Comparison of ENCODE assay signal across 8 mouse cellular contexts in genomic region chr1:191062781-191063485, GRCm38 (mm10). TPM values are rescaled to one million over a fixed set of nuclear protein-coding genes. Genes with fewer than 3 reads are reported as not detected.
A peak's percentile ranks its signal among the peaks of the same experiment; 100 is the strongest.
DNase-seq lines count a peak whose midpoint lies in the region; ATAC-seq and TF ChIP-seq lines count a peak whose summit lies in the region.

Gene Tatdn3, minus strand, starts transcription at chr1:191062932.
Gene Nsl1, plus strand, starts transcription at chr1:191063012.

- H3K27ac ChIP-seq in hindbrain, embryonic 10.5 days: peak within 1 kb of the TSS; percentile 95
- 0 out of 2 replicates have a peak within 1 kb of the TSS, but pooled peaks have one; percentile 32 for H3K27ac ChIP-seq in lung, embryonic 16.5 days (ENCODE audit: low read length)
- no peak within 1 kb of the TSS for H3K27ac ChIP-seq in thymus, adult 2 months (ENCODE audit: control insufficient read depth, insufficient read depth, low read length)

- peaks cover 27% of the 10 kb centered on the region for H3K4me1 ChIP-seq in hindbrain, embryonic 10.5 days (replicated peaks)
- H3K4me1 ChIP-seq in lung, embryonic 16.5 days (replicated peaks; ENCODE audit: control insufficient read depth, insufficient read depth, low read length): peaks cover 13% of the 10 kb centered on the region
- H3K4me1 ChIP-seq in thymus, adult 2 months (replicated peaks; ENCODE audit: control insufficient read depth, insufficient read depth, low read length): 0 out of 2 replicates have a peak, but pooled peaks cover 2% of the 10 kb centered on the region

- peak within 1 kb of the TSS; percentile 91 for H3K9ac ChIP-seq in lung, embryonic 16.5 days (ENCODE audit: low read length)

- no peaks in the 10 kb centered on the region for H3K9me3 ChIP-seq in hindbrain, embryonic 10.5 days
- H3K9me3 ChIP-seq in lung, embryonic 16.5 days (ENCODE audit: control insufficient read depth, low read length): no peaks in the 10 kb centered on the region

- peak; percentile 93 for DNase-seq in Muller cell, postnatal 12 days (ENCODE audit: inconsistent ontology term)
- peak; percentile 90 for DNase-seq in cerebellum, adult 9-10 months
- DNase-seq in hindbrain, embryonic 10.5 days (ENCODE audit: low spot score): peak; percentile 88
- DNase-seq in layer of hippocampus, adult 9-11 months: peak; percentile 79
- peak; percentile 72 for DNase-seq in ovary, adult 18-20 months (ENCODE audit: low spot score)
- DNase-seq in thymus, adult 2 months: peak; percentile 92

- WGBS in hindbrain, embryonic 10.5 days: under 1% methylated on average over 56 of the region's 56 CpGs
- whole genome bisulfite sequencing in lung, embryonic 16.5 days: under 1% methylated on average over 56 of the region's 56 CpGs
- whole genome bisulfite sequencing in thymus, adult 2 months: under 1% methylated on average over 56 of the region's 56 CpGs

- H3K4me3 ChIP-seq in hindbrain, embryonic 10.5 days: peak within 1 kb of the TSS; percentile 88
- H3K4me3 ChIP-seq in lung, embryonic 16.5 days (ENCODE audit: low read length): peak within 1 kb of the TSS; percentile 90
- peak within 1 kb of the TSS; percentile 67 for H3K4me3 ChIP-seq in thymus, adult 2 months (ENCODE audit: control insufficient read depth, insufficient read depth, low read length)

- ATAC-seq in frontal cortex, adult (ENCODE audit: low TSS enrichment): peak; percentile 96
- peak; percentile 93 for ATAC-seq in lung, embryonic 16.5 days (ENCODE audit: low read depth)

- TF ChIP-seq CTCF in thymus, adult 2 months (IDR thresholded peaks at IDR 0.05; ENCODE audit: borderline replicate concordance, control insufficient read depth, extremely low read depth, insufficient read depth, low read length, poor library complexity): no peak

- H3K4me2 ChIP-seq in lung, embryonic 16.5 days (ENCODE audit: low read depth, low read length): peak within 1 kb of the TSS; percentile 86

- H3K27me3 ChIP-seq in hindbrain, embryonic 10.5 days (ENCODE audit: insufficient read depth, poor library complexity, severe bottlenecking): no peaks in the 10 kb centered on the region; the same call in 1 of the 2 replicates
- no peaks in the 10 kb centered on the region; the same call in 1 of the 2 replicates for H3K27me3 ChIP-seq in lung, embryonic 16.5 days (ENCODE audit: control insufficient read depth, insufficient read depth, low read depth, low read length)
- no peaks in the 10 kb centered on the region for H3K27me3 ChIP-seq in thymus, adult 2 months (ENCODE audit: control insufficient read depth, insufficient read depth, low read length)

- TF ChIP-seq POLR2A in thymus, adult 2 months (IDR thresholded peaks at IDR 0.05; ENCODE audit: control insufficient read depth, extremely low read depth, insufficient read depth, low read length, poor library complexity): no peak

- H3K36me3 ChIP-seq in hindbrain, embryonic 10.5 days: peaks cover 33% of the 10 kb centered on the region
- H3K36me3 ChIP-seq in lung, embryonic 16.5 days (ENCODE audit: control insufficient read depth, insufficient read depth, low read length): peaks cover 8% of the 10 kb centered on the region
- no peaks in the 10 kb centered on the region for H3K36me3 ChIP-seq in thymus, adult 2 months (ENCODE audit: control insufficient read depth, insufficient read depth, low read length)

RNA-seq across cellular contexts. Expression of gene Tatdn3, which starts in this region (rescaled TPM):
- polyA plus RNA-seq in hindbrain, embryonic 10.5 days (2016; fragmentation: Nextera tagmentation; extraction: Ambion mirVana): 9.9 and 13.9 TPM in 2 replicates
- 15.6 and 17.1 TPM in 2 replicates for polyA plus RNA-seq in lung, embryonic 16.5 days (2015; fragmentation: Nextera tagmentation; extraction: Ambion mirVana)
- 4.6 and 5.2 TPM in 2 replicates for polyA plus RNA-seq in thymus, adult 2 months (2012; rRNA removed)

RNA-seq across cellular contexts. Expression of gene Nsl1, which starts in this region (rescaled TPM):
- polyA plus RNA-seq in hindbrain, embryonic 10.5 days (2016; fragmentation: Nextera tagmentation; extraction: Ambion mirVana): 25.5 and 31.0 TPM in 2 replicates
- polyA plus RNA-seq in lung, embryonic 16.5 days (2015; fragmentation: Nextera tagmentation; extraction: Ambion mirVana): 23.9 and 24.0 TPM in 2 replicates
- 8.1 and 17.6 TPM in 2 replicates for polyA plus RNA-seq in thymus, adult 2 months (2012; rRNA removed)
